Mouse (Mus musculus) stomach, postnatal 0 days (tissue): ENCODE measurements around the gene Gm10643.

Source experiments
- CTCF ChIP-seq: IDR thresholded peaks from 2 replicates; pipeline ENCODE4 v1.5.1; 2016; ENCODE audit warnings: antibody characterized with exemption, low read depth, mild to moderate bottlenecking, moderate library complexity
- EP300 ChIP-seq: optimal IDR thresholded peaks from 2 replicates; pipeline ENCODE3; 2016; ENCODE audit warnings: antibody characterized with exemption

DNA sequence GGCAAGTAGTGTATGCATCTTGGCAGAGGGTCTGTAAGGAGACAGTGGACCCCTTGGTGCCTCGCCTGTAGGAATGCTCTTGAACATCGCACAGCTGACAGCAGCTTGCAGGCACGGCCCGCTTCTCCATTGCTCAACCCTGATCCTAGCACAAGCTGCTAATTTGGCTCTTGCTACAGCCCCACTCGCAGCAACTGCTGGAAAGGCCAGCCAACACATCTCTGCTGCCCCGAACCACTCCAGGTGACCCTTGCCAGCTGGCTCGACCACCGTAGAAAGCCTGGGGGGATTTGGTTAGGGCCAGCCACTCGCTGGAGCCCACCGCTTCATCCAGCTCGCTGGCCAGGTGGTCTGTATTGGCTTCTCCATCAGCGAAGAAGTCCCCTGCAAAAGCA is 22.0 kb downstream of the Gm10643 start:
- no peak for TF ChIP-seq CTCF
- TF ChIP-seq EP300 = no peak
